Mouse (Mus musculus): ENCODE data around the gene Ncapd3. TPM values are rescaled to one million over a fixed set of nuclear protein-coding genes. Genes with fewer than 3 reads are reported as not detected.

Ncapd3 gene
- polyA plus RNA-seq, 1 experiment from 2014 or later = 9.0 TPM

DNA sequence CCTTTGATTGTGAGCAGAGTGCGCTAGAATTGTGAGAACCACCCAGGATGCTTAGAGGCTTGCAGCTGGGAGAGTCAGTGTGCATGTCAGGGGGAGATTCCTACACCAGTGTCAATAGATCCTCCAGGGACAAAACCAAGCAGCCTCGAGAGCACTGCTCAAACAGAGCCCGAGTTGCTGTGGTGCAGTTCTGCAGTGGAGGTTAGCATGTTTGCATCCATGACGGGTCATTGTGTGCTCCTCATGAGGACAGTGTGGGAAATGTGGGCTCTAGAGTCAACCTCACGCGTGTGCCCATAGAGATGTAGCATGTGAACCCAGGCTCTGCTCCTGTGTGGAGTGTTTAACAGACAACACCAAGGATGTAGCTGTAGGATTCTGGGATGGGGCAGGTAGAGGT, 62.9 kb downstream of the Ncapd3 start:
- Histone ChIP-seq H3K4me1 (replicated peaks; ENCODE audit: control insufficient read depth, insufficient read depth, low read length) (no peaks in the 10 kb centered on the region), H3K27me3 (replicated peaks; ENCODE audit: control insufficient read depth, insufficient read depth, low read length) (no peaks in the 10 kb centered on the region), H3K9me3 (ENCODE audit: control insufficient read depth) (no peaks in the 10 kb centered on the region), H3K9ac (ENCODE audit: low read depth, low read length) (no peak overlapping the region), H3K4me3 (ENCODE audit: low read depth, low read length) (no peak overlapping the region), H3K36me3 (ENCODE audit: control insufficient read depth, insufficient read depth) (peaks cover 79% of the 10 kb centered on the region), H3K27ac (ENCODE audit: low read depth, low read length) (no peak overlapping the region), H3K4me2 (replicated peaks; ENCODE audit: low read depth) (no peak overlapping the region)
- no peak for TF ChIP-seq CTCF (IDR thresholded peaks at IDR 0.05; ENCODE audit: low read depth)
- ATAC-seq = no peak
- WGBS = 93% methylated on average over 6 of the region's 6 CpGs

DNA sequence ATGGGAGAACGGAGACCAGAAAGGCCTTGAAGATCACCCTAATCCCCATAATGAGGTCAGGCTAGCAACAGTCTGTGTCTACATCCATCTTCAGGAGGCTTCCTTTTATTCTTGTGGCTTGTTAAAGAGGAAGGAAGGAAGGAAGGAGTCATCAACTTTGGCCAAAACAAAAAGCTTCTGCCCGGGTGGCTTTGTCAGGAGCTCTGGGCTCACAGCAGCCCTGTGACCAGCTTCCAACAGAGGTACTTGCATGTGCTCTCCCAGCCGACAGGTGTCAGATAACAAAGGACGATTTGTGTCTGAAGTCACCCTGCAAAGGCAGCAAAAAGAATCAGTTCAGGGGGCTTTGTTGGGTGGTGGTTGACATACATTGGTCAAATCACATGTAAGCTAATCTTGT, 68.1 kb downstream of the Ncapd3 start:
- no peak overlapping the region for H3K27ac ChIP-seq (ENCODE audit: low read depth, low read length)
- H3K36me3 ChIP-seq (ENCODE audit: control insufficient read depth, insufficient read depth) = peaks cover 49% of the 10 kb centered on the region
- H3K4me1 ChIP-seq (replicated peaks; ENCODE audit: control insufficient read depth, insufficient read depth, low read length) = no peaks in the 10 kb centered on the region
- H3K27me3 ChIP-seq (replicated peaks; ENCODE audit: control insufficient read depth, insufficient read depth, low read length) = no peaks in the 10 kb centered on the region
- no peak for ATAC-seq
- 52% methylated on average over 4 of the region's 4 CpGs for WGBS
- no peak overlapping the region for H3K4me2 ChIP-seq (replicated peaks; ENCODE audit: low read depth)
- H3K4me3 ChIP-seq (ENCODE audit: low read depth, low read length) = no peak overlapping the region
- TF ChIP-seq CTCF (IDR thresholded peaks at IDR 0.05; ENCODE audit: low read depth) = 0 out of 2 replicates have a peak, but pooled peaks have one; percentile 11
- H3K9ac ChIP-seq (ENCODE audit: low read depth, low read length) = no peak overlapping the region
- no peaks in the 10 kb centered on the region for H3K9me3 ChIP-seq (ENCODE audit: control insufficient read depth)

DNA sequence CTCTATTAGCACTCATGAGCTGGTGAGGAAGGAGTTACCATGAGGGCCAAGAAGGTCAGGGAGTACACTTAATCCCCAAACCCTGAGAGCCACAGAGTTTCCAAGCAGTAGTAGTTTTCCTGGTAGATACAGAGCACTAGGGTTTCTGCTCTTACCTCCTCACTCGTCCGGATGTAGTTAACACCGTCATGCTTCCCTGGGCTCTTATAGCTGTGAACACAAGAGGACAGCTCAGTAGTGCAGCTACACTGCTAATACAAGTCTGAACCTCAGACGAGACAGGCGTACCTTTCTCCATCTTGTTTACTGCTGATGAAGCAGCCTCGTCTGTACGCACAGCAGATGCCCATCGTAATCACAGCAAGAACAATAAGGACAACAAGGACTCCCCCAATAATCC, 68.6 kb downstream of the Ncapd3 start:
- H3K27ac ChIP-seq (ENCODE audit: low read depth, low read length) = no peak overlapping the region
- H3K36me3 ChIP-seq (ENCODE audit: control insufficient read depth, insufficient read depth) = peaks cover 47% of the 10 kb centered on the region
- no peak overlapping the region for H3K4me3 ChIP-seq (ENCODE audit: low read depth, low read length)
- no peaks in the 10 kb centered on the region for H3K4me1 ChIP-seq (replicated peaks; ENCODE audit: control insufficient read depth, insufficient read depth, low read length)
- 85% methylated on average over 8 of the region's 8 CpGs for WGBS
- no peaks in the 10 kb centered on the region for H3K9me3 ChIP-seq (ENCODE audit: control insufficient read depth)
- no peak overlapping the region for H3K9ac ChIP-seq (ENCODE audit: low read depth, low read length)
- H3K27me3 ChIP-seq (replicated peaks; ENCODE audit: control insufficient read depth, insufficient read depth, low read length) = no peaks in the 10 kb centered on the region
- no peak for ATAC-seq
- no peak overlapping the region for H3K4me2 ChIP-seq (replicated peaks; ENCODE audit: low read depth)
- TF ChIP-seq CTCF (IDR thresholded peaks at IDR 0.05; ENCODE audit: low read depth) = no peak

DNA sequence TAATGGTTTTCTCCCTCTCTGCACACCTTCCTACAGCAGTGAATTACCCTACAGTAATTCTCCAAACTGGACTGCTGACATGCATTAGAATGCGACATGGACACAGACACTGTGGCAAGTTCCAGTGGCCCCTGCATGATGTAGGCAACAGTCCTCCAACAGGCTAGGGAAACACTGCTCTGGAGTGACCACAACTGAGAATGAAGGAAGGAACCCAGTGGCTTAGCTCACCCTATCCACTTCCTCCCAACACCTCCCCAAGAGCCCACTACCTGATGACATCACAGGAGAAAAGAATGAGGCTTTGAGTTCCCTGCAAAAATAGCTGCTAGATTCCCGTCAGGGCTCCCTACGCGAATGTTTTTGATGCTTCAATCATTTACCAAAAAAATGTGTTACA, 69.5 kb downstream of the Ncapd3 start:
- Histone ChIP-seq H3K4me3 (ENCODE audit: low read depth, low read length) (no peak overlapping the region), H3K9me3 (ENCODE audit: control insufficient read depth) (no peaks in the 10 kb centered on the region), H3K4me2 (replicated peaks; ENCODE audit: low read depth) (no peak overlapping the region), H3K4me1 (replicated peaks; ENCODE audit: control insufficient read depth, insufficient read depth, low read length) (no peaks in the 10 kb centered on the region), H3K27ac (ENCODE audit: low read depth, low read length) (no peak overlapping the region), H3K36me3 (ENCODE audit: control insufficient read depth, insufficient read depth) (peaks cover 40% of the 10 kb centered on the region), H3K9ac (ENCODE audit: low read depth, low read length) (no peak overlapping the region), H3K27me3 (replicated peaks; ENCODE audit: control insufficient read depth, insufficient read depth, low read length) (no peaks in the 10 kb centered on the region)
- TF ChIP-seq CTCF (IDR thresholded peaks at IDR 0.05; ENCODE audit: low read depth) = no peak
- 88% methylated on average over 4 of the region's 4 CpGs for WGBS
- no peak for ATAC-seq

DNA sequence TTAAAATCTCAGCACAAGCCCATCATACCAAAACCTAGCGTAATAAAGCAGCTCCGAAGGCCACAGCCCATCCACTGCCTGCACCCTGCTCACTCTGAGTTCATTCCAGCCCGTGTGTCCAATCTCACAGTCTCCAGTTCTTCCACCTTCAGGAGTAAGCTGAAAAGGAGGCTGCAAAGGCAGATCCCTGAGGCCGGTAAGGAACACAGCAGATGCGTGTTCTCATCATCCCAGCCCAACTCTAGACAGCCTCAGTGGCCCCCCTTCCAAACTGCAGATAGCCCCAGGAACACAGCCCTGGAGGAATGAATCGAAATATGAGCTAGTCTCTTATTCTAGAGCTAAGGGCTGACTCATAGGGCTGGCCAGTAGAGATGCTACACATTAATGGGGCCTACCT, 71.5 kb downstream of the Ncapd3 start:
- Histone ChIP-seq H3K27ac (ENCODE audit: low read depth, low read length) (no peak overlapping the region), H3K4me1 (replicated peaks; ENCODE audit: control insufficient read depth, insufficient read depth, low read length) (no peaks in the 10 kb centered on the region), H3K4me3 (ENCODE audit: low read depth, low read length) (no peak overlapping the region), H3K9ac (ENCODE audit: low read depth, low read length) (no peak overlapping the region), H3K27me3 (replicated peaks; ENCODE audit: control insufficient read depth, insufficient read depth, low read length) (no peaks in the 10 kb centered on the region), H3K4me2 (replicated peaks; ENCODE audit: low read depth) (no peak overlapping the region), H3K9me3 (ENCODE audit: control insufficient read depth) (no peaks in the 10 kb centered on the region), H3K36me3 (ENCODE audit: control insufficient read depth, insufficient read depth) (peaks cover 24% of the 10 kb centered on the region)
- no peak for TF ChIP-seq CTCF (IDR thresholded peaks at IDR 0.05; ENCODE audit: low read depth)
- ATAC-seq = no peak
- 86% methylated on average over 6 of the region's 6 CpGs for WGBS

DNA sequence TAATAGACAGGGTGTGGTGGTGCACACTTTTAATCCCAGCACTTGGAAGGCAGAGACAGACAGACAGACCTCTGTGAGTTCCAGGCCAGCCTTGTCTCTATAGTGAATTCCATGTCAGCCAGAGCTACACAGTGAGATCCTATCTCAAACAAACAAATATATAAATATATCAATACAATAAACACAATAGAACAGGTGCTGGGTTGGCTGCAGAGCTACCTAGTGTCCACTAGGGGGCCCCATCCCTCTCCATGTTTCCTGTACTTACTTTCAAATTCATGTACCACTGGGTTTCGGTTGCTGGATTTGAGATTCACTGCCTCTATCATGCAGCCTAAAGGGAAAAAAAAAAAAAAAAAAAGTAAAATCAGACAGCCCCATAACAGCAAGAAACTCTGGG, 76.1 kb downstream of the Ncapd3 start:
- H3K27me3 ChIP-seq (replicated peaks; ENCODE audit: control insufficient read depth, insufficient read depth, low read length) = no peaks in the 10 kb centered on the region
- H3K4me1 ChIP-seq (replicated peaks; ENCODE audit: control insufficient read depth, insufficient read depth, low read length) = no peaks in the 10 kb centered on the region
- 54% methylated on average over 1 of the region's 1 CpGs for WGBS
- no peak overlapping the region for H3K4me3 ChIP-seq (ENCODE audit: low read depth, low read length)
- TF ChIP-seq CTCF (IDR thresholded peaks at IDR 0.05; ENCODE audit: low read depth) = peak; percentile 79
- no peak overlapping the region for H3K4me2 ChIP-seq (replicated peaks; ENCODE audit: low read depth)
- H3K9me3 ChIP-seq (ENCODE audit: control insufficient read depth) = no peaks in the 10 kb centered on the region
- H3K36me3 ChIP-seq (ENCODE audit: control insufficient read depth, insufficient read depth) = 0 out of 2 replicates have a peak, but pooled peaks cover 2% of the 10 kb centered on the region
- H3K9ac ChIP-seq (ENCODE audit: low read depth, low read length) = no peak overlapping the region
- no peak for ATAC-seq
- no peak overlapping the region for H3K27ac ChIP-seq (ENCODE audit: low read depth, low read length)

DNA sequence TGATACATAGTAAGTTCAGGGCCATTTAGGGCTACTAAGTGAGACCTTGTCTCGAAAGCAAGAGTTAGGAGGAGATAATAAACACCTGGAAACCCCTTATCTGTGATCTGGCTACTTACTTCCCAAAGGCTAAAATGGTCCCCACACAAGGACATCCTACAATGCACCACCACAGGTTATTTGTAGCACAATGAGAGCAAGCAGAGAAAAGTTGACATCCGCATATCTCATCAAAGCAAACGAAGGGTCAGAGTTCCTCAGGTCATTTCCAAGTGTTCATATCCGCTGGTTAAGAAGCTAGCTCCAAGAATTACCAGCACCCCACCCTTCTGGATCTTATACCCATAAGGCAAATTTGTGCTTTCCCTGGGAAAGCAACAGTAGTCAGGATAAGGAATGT, 78.5 kb downstream of the Ncapd3 start:
- WGBS = 68% methylated on average over 4 of the region's 4 CpGs
- ATAC-seq = no peak

More for the DNA sequence above, 78.5 kb downstream of the Ncapd3 start:
- Histone ChIP-seq H3K9me3 (ENCODE audit: control insufficient read depth) (no peaks in the 10 kb centered on the region), H3K27ac (ENCODE audit: low read depth, low read length) (no peak overlapping the region), H3K9ac (ENCODE audit: low read depth, low read length) (no peak overlapping the region), H3K4me3 (ENCODE audit: low read depth, low read length) (no peak overlapping the region), H3K27me3 (replicated peaks; ENCODE audit: control insufficient read depth, insufficient read depth, low read length) (no peaks in the 10 kb centered on the region), H3K4me1 (replicated peaks; ENCODE audit: control insufficient read depth, insufficient read depth, low read length) (no peaks in the 10 kb centered on the region), H3K4me2 (replicated peaks; ENCODE audit: low read depth) (no peak overlapping the region), H3K36me3 (ENCODE audit: control insufficient read depth, insufficient read depth) (no peaks in the 10 kb centered on the region)
- no peak for TF ChIP-seq CTCF (IDR thresholded peaks at IDR 0.05; ENCODE audit: low read depth)
